Mouse (Mus musculus) forebrain, embryonic 16.5 days (tissue): ENCODE measurements around the gene Golga2. TPM values are rescaled to one million over a fixed set of nuclear protein-coding genes. Genes with fewer than 3 reads are reported as not detected.
A peak's percentile ranks its signal among the peaks of the same experiment; 100 is the strongest.

Experiments used
- ATAC-seq: fragments of 200-750 bp; cut with Nextera tagmentation; 2 replicates; pipeline ENCODE4 v1.8.0; 2017; ENCODE audit warnings: mild to moderate bottlenecking, moderate library complexity
- H3K27ac ChIP-seq: fragments of 300-500 bp; sonication (generic); 2 replicates; pipeline ENCODE4 v1.5.1; 2014; ENCODE audit warnings: low read length, control low read depth
- H3K27me3 ChIP-seq: fragments of 300-500 bp; sonication (generic); replicated peaks from 2 replicates; pipeline ENCODE4 v1.6.1; 2014; ENCODE audit warnings: low read length; ENCODE audit not compliant: control insufficient read depth, insufficient read depth
- H3K36me3 ChIP-seq: fragments of 300-500 bp; sonication (generic); 2 replicates; pipeline ENCODE4 v1.6.1; 2014; ENCODE audit not compliant: control insufficient read depth, insufficient read depth
- H3K4me1 ChIP-seq: fragments of 300-500 bp; sonication (generic); replicated peaks from 2 replicates; pipeline ENCODE4 v1.6.1; 2014; ENCODE audit warnings: low read length; ENCODE audit not compliant: control insufficient read depth, insufficient read depth
- H3K4me2 ChIP-seq: fragments of 300-500 bp; sonication (generic); 2 replicates; pipeline ENCODE4 v1.6.1; 2014; ENCODE audit warnings: mild to moderate bottlenecking, low read length, control low read depth
- H3K4me3 ChIP-seq: fragments of 300-500 bp; sonication (generic); replicated peaks from 2 replicates; pipeline ENCODE4 v1.5.1; 2014; ENCODE audit warnings: mild to moderate bottlenecking, low read length, control low read depth
- H3K9ac ChIP-seq: fragments of 300-500 bp; sonication (generic); replicated peaks from 2 replicates; pipeline ENCODE4 v1.6.1; 2014; ENCODE audit warnings: low read depth, low read length, control low read depth
- H3K9me3 ChIP-seq: fragments of 300-500 bp; sonication (generic); 2 replicates; pipeline ENCODE4 v1.6.1; 2016; ENCODE audit warnings: low read length; ENCODE audit not compliant: control insufficient read depth
- WGBS: fragments of 180-500 bp; shearing (Covaris S2); extraction: QIAGEN DNeasy Blood & Tissue Kit; methylation state at CpG from one replicate; pipeline ENCODE4 v1.1.7; 2014; 5-methylcytosine and 5-hydroxymethylcytosine counted together
- microRNA-seq: library from miRNA; unstranded; fragments of <30 nt; microRNA quantifications from one replicate; pipeline ENCODE4, GENCODE M21; 2017
- polyA plus RNA-seq: library from polyadenylated mRNA; unstranded; fragments of >200 nt; fragmentation: Nextera tagmentation; extraction: Ambion mirVana; gene quantifications from 2 replicates; pipeline ENCODE4 v1.2.1, GENCODE M21; 2015

The Golga2 gene
- polyA plus RNA-seq, 1 experiment from 2014 or later: 29.8 TPM

- Histone ChIP-seq H3K4me2 (no peak overlapping the region), H3K27ac (no peak overlapping the region), H3K36me3 (no peaks in the 10 kb centered on the region), H3K9me3 (no peaks in the 10 kb centered on the region), H3K4me3 (no peak overlapping the region), H3K9ac (no peak overlapping the region), H3K27me3 (peaks cover 3% of the 10 kb centered on the region; the same call in 1 of the 2 replicates), H3K4me1 (peaks cover 20% of the 10 kb centered on the region)
- 82% methylated on average over 10 of the region's 10 CpGs for WGBS
- ATAC-seq: no peak
These were observed 69.0 kb downstream of the Golga2 start for GRCm38 (mm10) chr2:32356216-32356615.

Small RNA genes lying within 50 kb of the gene (microRNA-seq; reads per million reads assigned to microRNA genes)
- gene Gm23363 (not detected), gene Mir199b (56.7 reads per million, percentile 46 among the genes with 10 or more reads in this experiment)

Other genes starting within 250 kb of the Golga2 start
- 0.20 and 0.48 TPM in 2 replicates for gene Fam78a, start 202.5 kb upstream of the Golga2 start, polyA plus RNA-seq
- gene Plpp7, start 191.9 kb upstream of the Golga2 start, polyA plus RNA-seq: 19.6 and 20.6 TPM in 2 replicates
- gene Prrc2b, start 136.3 kb upstream of the Golga2 start, polyA plus RNA-seq: 75.5 and 84.7 TPM in 2 replicates
- 29.9 and 36.8 TPM in 2 replicates for gene Pomt1, start 50.8 kb upstream of the Golga2 start, polyA plus RNA-seq
- 93.9 and 108 TPM in 2 replicates for gene Uck1, start 27.2 kb upstream of the Golga2 start, polyA plus RNA-seq
- 362 and 368 TPM in 2 replicates for gene Swi5, start 691 bp downstream of the Golga2 start, polyA plus RNA-seq
- gene Ciz1, start 64.9 kb downstream of the Golga2 start, polyA plus RNA-seq: 64.3 and 64.6 TPM in 2 replicates
- 26.9 and 38.4 TPM in 2 replicates for gene Dnm1, start 66.0 kb downstream of the Golga2 start, polyA plus RNA-seq
- gene 1110008P14Rik, start 94.6 kb downstream of the Golga2 start, polyA plus RNA-seq: 67.8 and 77.7 TPM in 2 replicates
- gene Lcn2, start 100.9 kb downstream of the Golga2 start, polyA plus RNA-seq: not detected in 2 replicates
- 35.6 and 42.7 TPM in 2 replicates for gene Ptges2, start 108.5 kb downstream of the Golga2 start, polyA plus RNA-seq
- gene Naif1, start 163.1 kb downstream of the Golga2 start, polyA plus RNA-seq: 7.0 and 7.5 TPM in 2 replicates
- 46.9 and 47.7 TPM in 2 replicates for gene Slc25a25, start 164.1 kb downstream of the Golga2 start, polyA plus RNA-seq
- gene Fam102a, start 247.9 kb downstream of the Golga2 start, polyA plus RNA-seq: 4.7 and 5.6 TPM in 2 replicates